Mouse (Mus musculus) liver, adult 2 months (tissue): Measurements from ENCODE around the gene Tesk2.
A peak's percentile ranks its signal among the peaks of the same experiment; 100 is the strongest.

Experiments used
- CTCF ChIP-seq: fragments of 200-500 bp; IDR thresholded peaks from 2 replicates; pipeline ENCODE4 v1.5.1; 2011; ENCODE audit warnings: low read depth, low read length, control low read depth
- POLR2A ChIP-seq: fragments of 200-500 bp; IDR thresholded peaks from 2 replicates; pipeline ENCODE4 v1.6.1; 2011; ENCODE audit warnings: low read length, control low read depth; ENCODE audit not compliant: insufficient read depth; ENCODE audit errors: extremely low read depth

DNA sequence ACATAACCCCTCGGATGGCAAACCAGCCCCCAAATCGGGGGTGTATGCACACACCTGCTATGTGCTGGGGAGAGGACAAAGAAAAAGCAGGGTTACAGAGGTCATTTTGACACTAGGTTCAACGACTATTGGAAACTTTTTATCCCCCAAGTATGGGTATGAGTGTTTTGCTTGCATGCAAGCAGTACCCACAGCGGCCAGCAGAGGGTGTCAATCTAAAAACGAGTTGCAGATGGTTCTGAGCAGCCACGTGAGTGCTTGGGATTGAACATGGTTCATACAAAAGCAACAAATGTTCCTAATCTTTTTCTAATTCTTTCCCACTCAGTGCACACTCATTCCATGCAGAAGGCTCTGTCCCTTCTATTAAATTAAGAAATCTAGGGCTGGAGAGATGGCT lies 16.9 kb upstream of the Tesk2 start:
- peak; percentile 76 for TF ChIP-seq CTCF
- no peak for TF ChIP-seq POLR2A
